Mouse (Mus musculus): ENCODE results near the gene Cited1. TPM values are rescaled to one million over a fixed set of nuclear protein-coding genes. Genes with fewer than 3 reads are reported as not detected.

The Cited1 gene
- 539 and 602 TPM in 2 replicates for polyA plus RNA-seq (2014; fragmentation: Nextera tagmentation; extraction: Ambion mirVana)

DNA sequence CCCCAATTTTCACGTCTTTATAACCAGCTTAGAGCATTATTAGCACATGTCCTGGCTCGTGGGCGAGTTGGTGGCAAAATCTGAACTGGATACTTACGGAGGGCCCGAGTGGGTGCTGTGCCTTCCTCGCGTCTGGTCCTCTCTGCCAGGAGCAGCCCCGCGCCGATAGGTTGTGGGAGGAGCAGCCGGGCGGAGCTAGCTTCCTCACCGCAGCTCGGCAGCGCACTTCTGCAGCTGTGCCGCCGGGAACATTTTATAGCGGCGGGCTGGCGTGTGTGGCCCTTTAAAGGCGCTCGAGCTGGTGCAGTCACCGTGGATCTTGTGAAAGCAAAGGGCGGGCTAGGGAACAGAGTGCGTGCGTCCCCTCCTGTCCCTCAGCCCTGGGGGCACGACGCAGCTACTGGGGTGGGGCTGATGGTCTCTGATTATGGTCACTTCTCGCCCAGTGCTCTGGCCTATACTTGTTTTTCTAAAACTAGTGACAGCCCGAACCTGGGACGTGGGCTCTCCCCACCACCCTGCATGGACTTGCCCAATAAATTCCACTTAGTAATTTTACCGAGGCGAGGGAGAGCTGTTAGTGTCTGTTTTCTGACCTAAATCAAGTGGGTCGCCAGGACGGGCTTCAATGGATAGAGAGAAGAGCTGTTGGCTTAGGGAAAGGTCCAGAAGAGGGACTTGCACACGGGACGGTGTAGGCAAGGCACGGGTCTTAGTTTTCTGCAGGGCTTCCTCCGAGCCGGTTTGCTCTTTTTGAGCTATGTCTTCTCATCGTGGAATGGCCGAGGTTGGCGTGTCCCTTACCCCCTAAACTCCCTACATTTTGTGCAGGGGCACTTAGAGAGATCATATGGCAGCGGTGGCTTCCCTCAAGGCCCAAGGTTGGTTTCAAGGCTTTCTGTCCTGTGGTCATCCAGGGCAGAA is at the start of gene Cited1:
Cited1 (minus strand) TSS at position 245 of the 924 bp plus-strand sequence.
- Histone ChIP-seq H3K27me3 (ENCODE audit: control insufficient read depth, insufficient read depth, low read length) (peaks cover 10% of the 10 kb centered on the region; the same call in 1 of the 2 replicates), H3K36me3 (ENCODE audit: control insufficient read depth, insufficient read depth, low read length) (0 out of 2 replicates have a peak, but pooled peaks cover 8% of the 10 kb centered on the region), H3K9me3 (ENCODE audit: control insufficient read depth, low read length) (0 out of 2 replicates have a peak, but pooled peaks cover 3% of the 10 kb centered on the region), H3K4me3 (ENCODE audit: control insufficient read depth in 1 of 2, insufficient read depth in 1 of 2, low read depth in 1 of 2, low read length in 2 of 2) (peak within 1 kb of the TSS; percentile 57 to 60), H3K4me2 (ENCODE audit: low read length) (peak within 1 kb of the TSS; percentile 69), H3K4me1 (ENCODE audit: control insufficient read depth in 2 of 2, insufficient read depth in 2 of 2, low read length in 2 of 2) (no peaks in the 10 kb centered on the region), H3K9ac (ENCODE audit: low read length) (peak within 1 kb of the TSS; percentile 79), H3K27ac (replicated peaks in 1 of 2; ENCODE audit: control insufficient read depth in 1 of 2, insufficient read depth in 1 of 2, low read depth in 2 of 2, low read length in 2 of 2) (peak within 1 kb of the TSS; percentile 73 to 74)
- 16% methylated on average over 43 of the region's 44 CpGs for WGBS
- ATAC-seq (ENCODE audit: insufficient number of reproducible peaks, insufficient read depth, low FRiP score, low read depth), result peak; percentile 80

GRCm38 (mm10) chrX:102284889-102285288 is 32.9 kb upstream of the Cited1 start:
- WGBS, result 68% methylated on average over 3 of the region's 3 CpGs
- no peak for ATAC-seq (ENCODE audit: insufficient number of reproducible peaks, insufficient read depth, low FRiP score, low read depth)
- Histone ChIP-seq H3K4me1 (ENCODE audit: control insufficient read depth in 2 of 2, insufficient read depth in 2 of 2, low read length in 2 of 2) (peaks cover 4% of the 10 kb centered on the region in 2 experiments; a peak in 2 of 4 replicates), H3K4me2 (ENCODE audit: low read length) (no peak overlapping the region), H3K9ac (ENCODE audit: low read length) (no peak overlapping the region), H3K4me3 (ENCODE audit: control insufficient read depth in 1 of 2, insufficient read depth in 1 of 2, low read depth in 1 of 2, low read length in 2 of 2) (no peak overlapping the region), H3K36me3 (ENCODE audit: control insufficient read depth, insufficient read depth, low read length) (no peaks in the 10 kb centered on the region), H3K27me3 (ENCODE audit: control insufficient read depth, insufficient read depth, low read length) (no peaks in the 10 kb centered on the region), H3K27ac (replicated peaks in 1 of 2; ENCODE audit: control insufficient read depth in 1 of 2, insufficient read depth in 1 of 2, low read depth in 2 of 2, low read length in 2 of 2) (no peak overlapping the region), H3K9me3 (ENCODE audit: control insufficient read depth, low read length) (no peaks in the 10 kb centered on the region)

- 83% methylated on average over 13 of the region's 14 CpGs for WGBS
- H3K27ac ChIP-seq (replicated peaks in 1 of 2; ENCODE audit: control insufficient read depth in 1 of 2, insufficient read depth in 1 of 2, low read depth in 2 of 2, low read length in 2 of 2), result no peak overlapping the region
- H3K4me2 ChIP-seq (ENCODE audit: low read length), result no peak overlapping the region
- H3K4me3 ChIP-seq (ENCODE audit: control insufficient read depth in 1 of 2, insufficient read depth in 1 of 2, low read depth in 1 of 2, low read length in 2 of 2), result no peak overlapping the region
- H3K9me3 ChIP-seq (ENCODE audit: control insufficient read depth, low read length), result no peaks in the 10 kb centered on the region
- H3K27me3 ChIP-seq (ENCODE audit: control insufficient read depth, insufficient read depth, low read length), result no peaks in the 10 kb centered on the region; the same call in 1 of the 2 replicates
- H3K4me1 ChIP-seq (ENCODE audit: control insufficient read depth in 2 of 2, insufficient read depth in 2 of 2, low read length in 2 of 2), result no peaks in the 10 kb centered on the region
- no peaks in the 10 kb centered on the region for H3K36me3 ChIP-seq (ENCODE audit: control insufficient read depth, insufficient read depth, low read length)
- no peak overlapping the region for H3K9ac ChIP-seq (ENCODE audit: low read length)
- no peak for ATAC-seq (ENCODE audit: insufficient number of reproducible peaks, insufficient read depth, low FRiP score, low read depth)
Observed at GRCm38 (mm10) chrX:102262620-102263345, 10.8 kb upstream of the Cited1 start.

GRCm38 (mm10) chrX:102259772-102260171 is 7.8 kb upstream of the Cited1 start:
- H3K4me2 ChIP-seq (ENCODE audit: low read length), result no peak overlapping the region
- no peaks in the 10 kb centered on the region for H3K4me1 ChIP-seq (ENCODE audit: control insufficient read depth in 2 of 2, insufficient read depth in 2 of 2, low read length in 2 of 2)
- H3K4me3 ChIP-seq (ENCODE audit: control insufficient read depth in 1 of 2, insufficient read depth in 1 of 2, low read depth in 1 of 2, low read length in 2 of 2), result no peak overlapping the region
- WGBS, result 90% methylated on average over 4 of the region's 4 CpGs
- H3K9ac ChIP-seq (ENCODE audit: low read length), result no peak overlapping the region
- H3K36me3 ChIP-seq (ENCODE audit: control insufficient read depth, insufficient read depth, low read length), result no peaks in the 10 kb centered on the region
- no peak overlapping the region for H3K27ac ChIP-seq (replicated peaks in 1 of 2; ENCODE audit: control insufficient read depth in 1 of 2, insufficient read depth in 1 of 2, low read depth in 2 of 2, low read length in 2 of 2)
- no peaks in the 10 kb centered on the region; the same call in 1 of the 2 replicates for H3K27me3 ChIP-seq (ENCODE audit: control insufficient read depth, insufficient read depth, low read length)
- H3K9me3 ChIP-seq (ENCODE audit: control insufficient read depth, low read length), result no peaks in the 10 kb centered on the region
- no peak for ATAC-seq (ENCODE audit: insufficient number of reproducible peaks, insufficient read depth, low FRiP score, low read depth)

DNA sequence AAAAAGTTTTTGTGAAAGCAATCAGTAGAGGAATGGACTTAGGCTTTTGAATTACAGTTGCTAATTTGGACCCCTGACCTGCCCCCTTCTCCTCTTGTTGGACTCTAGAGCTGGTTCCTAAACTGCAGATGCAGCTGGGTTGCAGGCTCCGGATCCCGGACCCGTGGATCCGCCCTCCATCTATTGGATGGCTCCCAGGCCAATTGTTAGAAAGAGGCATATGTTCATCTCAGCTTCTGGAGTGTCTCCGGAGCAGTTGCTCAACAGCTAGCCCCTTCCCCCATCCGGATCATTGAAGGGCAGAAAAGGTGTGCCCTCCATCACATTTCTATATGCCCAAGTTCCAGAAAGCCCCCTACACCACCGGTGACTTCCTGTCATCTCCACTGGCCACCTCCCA is 1.9 kb upstream of the Cited1 start:
- H3K27me3 ChIP-seq (ENCODE audit: control insufficient read depth, insufficient read depth, low read length), result peaks cover 10% of the 10 kb centered on the region; the same call in 1 of the 2 replicates
- H3K36me3 ChIP-seq (ENCODE audit: control insufficient read depth, insufficient read depth, low read length), result no peaks in the 10 kb centered on the region
- peak overlapping the region; percentile 69 for H3K4me2 ChIP-seq (ENCODE audit: low read length)
- 29% methylated on average over 7 of the region's 7 CpGs for WGBS
- 0 out of 2 replicates have a peak, but pooled peaks cover 3% of the 10 kb centered on the region for H3K9me3 ChIP-seq (ENCODE audit: control insufficient read depth, low read length)
- H3K4me3 ChIP-seq (ENCODE audit: control insufficient read depth in 1 of 2, insufficient read depth in 1 of 2, low read depth in 1 of 2, low read length in 2 of 2), result peak overlapping the region; percentile 2 to 9; a peak in 3 of 4 replicates
- no peaks in the 10 kb centered on the region for H3K4me1 ChIP-seq (ENCODE audit: control insufficient read depth in 2 of 2, insufficient read depth in 2 of 2, low read length in 2 of 2)
- no peak for ATAC-seq (ENCODE audit: insufficient number of reproducible peaks, insufficient read depth, low FRiP score, low read depth)
- no peak overlapping the region for H3K27ac ChIP-seq (replicated peaks in 1 of 2; ENCODE audit: control insufficient read depth in 1 of 2, insufficient read depth in 1 of 2, low read depth in 2 of 2, low read length in 2 of 2)
- no peak overlapping the region for H3K9ac ChIP-seq (ENCODE audit: low read length)

DNA sequence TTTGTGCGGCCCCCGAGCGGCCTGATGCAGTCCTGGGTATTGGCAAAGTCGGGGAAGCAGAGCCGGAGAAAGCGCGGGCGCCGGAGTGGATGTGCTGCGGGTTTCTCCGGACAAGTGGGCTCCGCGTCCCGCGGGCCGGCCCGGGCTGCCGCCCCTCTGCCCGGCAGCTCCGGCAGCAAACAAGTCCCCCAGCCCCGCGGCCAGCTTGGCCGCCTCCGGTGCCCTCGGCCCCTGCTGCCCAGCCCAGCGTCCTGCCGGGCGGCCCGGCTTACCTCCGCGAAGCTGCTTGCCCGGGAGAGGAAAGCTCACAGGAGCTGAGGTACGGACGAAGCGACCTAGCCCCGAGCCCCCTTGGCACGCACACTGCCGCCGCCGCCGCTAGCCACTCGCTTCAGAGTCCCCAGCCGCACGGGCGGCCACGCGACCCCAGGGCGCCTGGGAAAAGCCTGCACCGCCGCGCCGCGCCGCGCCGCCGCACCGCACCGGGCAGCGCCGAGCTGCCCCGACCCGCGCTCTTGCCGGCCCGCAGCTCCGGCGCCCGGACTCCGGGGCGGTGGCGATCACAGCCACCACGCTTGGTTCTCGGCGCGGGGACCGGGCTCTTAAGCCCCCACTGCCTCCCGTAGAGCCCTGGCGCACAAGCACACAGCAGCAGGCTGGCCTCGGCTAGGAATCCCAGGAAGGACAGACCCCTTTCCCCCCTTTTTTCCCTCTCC is 602 bp downstream of the Cited1 start:
- Histone ChIP-seq H3K4me1 (ENCODE audit: control insufficient read depth in 2 of 2, insufficient read depth in 2 of 2, low read length in 2 of 2) (no peaks in the 10 kb centered on the region), H3K27me3 (ENCODE audit: control insufficient read depth, insufficient read depth, low read length) (peaks cover 10% of the 10 kb centered on the region; the same call in 1 of the 2 replicates), H3K9me3 (ENCODE audit: control insufficient read depth, low read length) (0 out of 2 replicates have a peak, but pooled peaks cover 3% of the 10 kb centered on the region), H3K4me3 (ENCODE audit: control insufficient read depth in 1 of 2, insufficient read depth in 1 of 2, low read depth in 1 of 2, low read length in 2 of 2) (peak overlapping the region; percentile 57 to 60), H3K27ac (replicated peaks in 1 of 2; ENCODE audit: control insufficient read depth in 1 of 2, insufficient read depth in 1 of 2, low read depth in 2 of 2, low read length in 2 of 2) (peak overlapping the region; percentile 46 to 74), H3K4me2 (ENCODE audit: low read length) (peak overlapping the region; percentile 69), H3K9ac (ENCODE audit: low read length) (peak overlapping the region; percentile 79), H3K36me3 (ENCODE audit: control insufficient read depth, insufficient read depth, low read length) (0 out of 2 replicates have a peak, but pooled peaks cover 8% of the 10 kb centered on the region)
- ATAC-seq (ENCODE audit: insufficient number of reproducible peaks, insufficient read depth, low FRiP score, low read depth), result 0 out of 2 replicates have a peak, but pooled peaks have one; percentile 7
- 15% methylated on average over 57 of the region's 80 CpGs for WGBS

- H3K4me2 ChIP-seq (ENCODE audit: low read length), result peak overlapping the region; percentile 69
- peaks cover 10% of the 10 kb centered on the region; the same call in 1 of the 2 replicates for H3K27me3 ChIP-seq (ENCODE audit: control insufficient read depth, insufficient read depth, low read length)
- peak overlapping the region; percentile 79 for H3K9ac ChIP-seq (ENCODE audit: low read length)
- H3K4me1 ChIP-seq (ENCODE audit: control insufficient read depth in 2 of 2, insufficient read depth in 2 of 2, low read length in 2 of 2), result no peaks in the 10 kb centered on the region
- WGBS, result 12% methylated on average over 24 of the region's 24 CpGs
- 0 out of 2 replicates have a peak, but pooled peaks cover 3% of the 10 kb centered on the region for H3K9me3 ChIP-seq (ENCODE audit: control insufficient read depth, low read length)
- no peak for ATAC-seq (ENCODE audit: insufficient number of reproducible peaks, insufficient read depth, low FRiP score, low read depth)
- 0 out of 2 replicates have a peak, but pooled peaks cover 8% of the 10 kb centered on the region for H3K36me3 ChIP-seq (ENCODE audit: control insufficient read depth, insufficient read depth, low read length)
- peak overlapping the region; percentile 46 to 74 for H3K27ac ChIP-seq (replicated peaks in 1 of 2; ENCODE audit: control insufficient read depth in 1 of 2, insufficient read depth in 1 of 2, low read depth in 2 of 2, low read length in 2 of 2)
- peak overlapping the region; percentile 57 to 60 for H3K4me3 ChIP-seq (ENCODE audit: control insufficient read depth in 1 of 2, insufficient read depth in 1 of 2, low read depth in 1 of 2, low read length in 2 of 2)
Observed at GRCm38 (mm10) chrX:102250891-102251170, 1.1 kb downstream of the Cited1 start.

All from heart, embryonic 14.5 days (tissue).